Mouse (Mus musculus): ENCODE measurements at regions not wholly inside any gene's neighbourhood (a gene's known extent, or its start where the extent isn't known, plus 50 kb on each side); places are given as distances from the start of the nearest gene placed in this dataset.

- DNase-seq (ENCODE audit: low read depth, low spot score) = no peak
Measured at GRCm38 (mm10) chr12:50122145-50122544, 526.8 kb downstream of the Prkd1 start.

GRCm38 (mm10) chr12:50122971-50123370, 525.9 kb downstream of the Prkd1 start:
- no peak for DNase-seq (ENCODE audit: low read depth, low spot score)

GRCm38 (mm10) chr12:50158143-50158542, 490.8 kb downstream of the Prkd1 start:
- DNase-seq (ENCODE audit: low read depth, low spot score) = no peak

- no peak for DNase-seq (ENCODE audit: low read depth, low spot score)
Measured at GRCm38 (mm10) chr12:50187332-50187731, 461.6 kb downstream of the Prkd1 start.

- DNase-seq (ENCODE audit: low read depth, low spot score) = no peak
Measured at GRCm38 (mm10) chr12:50190892-50191539, 457.9 kb downstream of the Prkd1 start.

- DNase-seq (ENCODE audit: low read depth, low spot score) = no peak
Measured at GRCm38 (mm10) chr12:50191733-50192612, 456.9 kb downstream of the Prkd1 start.

GRCm38 (mm10) chr12:50193501-50193900, 455.4 kb downstream of the Prkd1 start:
- DNase-seq (ENCODE audit: low read depth, low spot score) = no peak

- no peak for DNase-seq (ENCODE audit: low read depth, low spot score)
Measured at GRCm38 (mm10) chr12:50194714-50195113, 454.2 kb downstream of the Prkd1 start.

- no peak for DNase-seq (ENCODE audit: low read depth, low spot score)
Measured at GRCm38 (mm10) chr12:50196339-50196738, 452.6 kb downstream of the Prkd1 start.

GRCm38 (mm10) chr12:50241139-50241538, 407.8 kb downstream of the Prkd1 start:
- DNase-seq (ENCODE audit: low read depth, low spot score) = no peak

- no peak for DNase-seq (ENCODE audit: low read depth, low spot score)
Measured at GRCm38 (mm10) chr12:50258901-50259300, 390.0 kb downstream of the Prkd1 start.

GRCm38 (mm10) chr12:50261072-50261471, 387.8 kb downstream of the Prkd1 start:
- DNase-seq (ENCODE audit: low read depth, low spot score) = no peak

- no peak for DNase-seq (ENCODE audit: low read depth, low spot score)
Measured at GRCm38 (mm10) chr12:50273239-50273880, 375.5 kb downstream of the Prkd1 start.

- DNase-seq (ENCODE audit: low read depth, low spot score) = peak; percentile 42
Measured at GRCm38 (mm10) chr12:50281615-50282014, 367.3 kb downstream of the Prkd1 start.
